Mouse (Mus musculus) stomach, embryonic 15.5 days (tissue): ENCODE results near the gene Cebpb. TPM values are rescaled to one million over a fixed set of nuclear protein-coding genes. Genes with fewer than 3 reads are reported as not detected.

ENCODE experiments used
- ATAC-seq: fragments of 200-750 bp; cut with Nextera tagmentation; 2 replicates; pipeline ENCODE4 v1.8.0; 2017; ENCODE audit warnings: low read depth, moderate number of reproducible peaks, moderate TSS enrichment; ENCODE audit not compliant: insufficient read depth, low FRiP score
- H3K27ac ChIP-seq: fragments of 300-500 bp; sonication (generic); 2 replicates; pipeline ENCODE4 v1.5.1; 2015; ENCODE audit warnings: mild to moderate bottlenecking, inconsistent platforms
- H3K27me3 ChIP-seq: fragments of 300-500 bp; sonication (generic); replicated peaks from 2 replicates; pipeline ENCODE4 v1.6.1; 2015; ENCODE audit warnings: inconsistent platforms
- H3K36me3 ChIP-seq: fragments of 300-500 bp; sonication (generic); 2 replicates; pipeline ENCODE4 v1.6.1; 2015; ENCODE audit warnings: inconsistent platforms
- H3K4me1 ChIP-seq: fragments of 300-500 bp; sonication (generic); 2 replicates; pipeline ENCODE4 v1.6.1; 2015; ENCODE audit warnings: inconsistent platforms
- H3K4me2 ChIP-seq: fragments of 300-500 bp; sonication (generic); 2 replicates; pipeline ENCODE4 v1.6.1; 2015; ENCODE audit warnings: mild to moderate bottlenecking, inconsistent platforms
- H3K4me3 ChIP-seq: fragments of 300-500 bp; sonication (generic); replicated peaks from 2 replicates; pipeline ENCODE4 v1.5.1; 2015; ENCODE audit warnings: inconsistent platforms
- H3K9ac ChIP-seq: fragments of 300-500 bp; sonication (generic); 2 replicates; pipeline ENCODE4 v1.6.1; 2015; ENCODE audit warnings: inconsistent platforms
- H3K9me3 ChIP-seq: fragments of 300-500 bp; sonication (generic); 2 replicates; pipeline ENCODE4 v1.6.1; 2016; ENCODE audit warnings: inconsistent platforms
- WGBS: fragments of 180-500 bp; shearing (Covaris S2); methylation state at CpG from one replicate; pipeline ENCODE4 v1.1.7; 2015; 5-methylcytosine and 5-hydroxymethylcytosine counted together
- polyA plus RNA-seq: library from polyadenylated mRNA; unstranded; fragments of >200 nt; fragmentation: Nextera tagmentation; extraction: Ambion mirVana; gene quantifications from 2 replicates; pipeline ENCODE4 v1.2.1, GENCODE M21; 2015

Cebpb gene
- polyA plus RNA-seq, 1 experiment from 2014 or later, result 25.4 TPM

GRCm38 (mm10) chr2:167694963-167695362, 6.2 kb downstream of the Cebpb start:
- no peak overlapping the region for H3K27ac ChIP-seq
- H3K27me3 ChIP-seq, result no peaks in the 10 kb centered on the region
- H3K9me3 ChIP-seq, result no peaks in the 10 kb centered on the region
- no peak overlapping the region for H3K9ac ChIP-seq
- H3K4me2 ChIP-seq, result no peak overlapping the region
- no peaks in the 10 kb centered on the region for H3K36me3 ChIP-seq
- no peak for ATAC-seq
- no peak overlapping the region for H3K4me3 ChIP-seq
- WGBS, result 92% methylated on average over 7 of the region's 7 CpGs
- H3K4me1 ChIP-seq, result peaks cover 17% of the 10 kb centered on the region

GRCm38 (mm10) chr2:167695491-167695890, 6.8 kb downstream of the Cebpb start:
- Histone ChIP-seq H3K36me3 (no peaks in the 10 kb centered on the region), H3K9me3 (no peaks in the 10 kb centered on the region), H3K4me1 (peaks cover 17% of the 10 kb centered on the region), H3K4me3 (no peak overlapping the region), H3K4me2 (no peak overlapping the region), H3K27me3 (no peaks in the 10 kb centered on the region), H3K9ac (no peak overlapping the region), H3K27ac (no peak overlapping the region)
- ATAC-seq, result no peak
- WGBS, result 78% methylated on average over 14 of the region's 14 CpGs

- no peaks in the 10 kb centered on the region for H3K9me3 ChIP-seq
- WGBS, result 83% methylated on average over 7 of the region's 7 CpGs
- H3K4me2 ChIP-seq, result no peak overlapping the region
- peak overlapping the region; percentile 3; the same call in 1 of the 2 replicates for H3K27ac ChIP-seq
- H3K36me3 ChIP-seq, result no peaks in the 10 kb centered on the region
- H3K9ac ChIP-seq, result no peak overlapping the region
- H3K4me1 ChIP-seq, result peaks cover 12% of the 10 kb centered on the region; the same call in 1 of the 2 replicates
- ATAC-seq, result no peak
- H3K27me3 ChIP-seq, result no peaks in the 10 kb centered on the region
- no peak overlapping the region for H3K4me3 ChIP-seq
Observed at GRCm38 (mm10) chr2:167696143-167696542, 7.4 kb downstream of the Cebpb start.

GRCm38 (mm10) chr2:167697902-167698301, 9.2 kb downstream of the Cebpb start:
- 33% methylated on average over 5 of the region's 5 CpGs for WGBS
- ATAC-seq, result peak; percentile 63; the same call in 1 of the 2 replicates
- no peak overlapping the region for H3K9ac ChIP-seq
- 0 out of 2 replicates have a peak overlapping the region, but pooled peaks have one; percentile 46 for H3K27ac ChIP-seq
- 0 out of 2 replicates have a peak, but pooled peaks cover 4% of the 10 kb centered on the region for H3K4me1 ChIP-seq
- no peak overlapping the region; the same call in 1 of the 2 replicates for H3K4me2 ChIP-seq
- no peak overlapping the region for H3K4me3 ChIP-seq
- no peaks in the 10 kb centered on the region for H3K9me3 ChIP-seq
- H3K27me3 ChIP-seq, result no peaks in the 10 kb centered on the region
- H3K36me3 ChIP-seq, result no peaks in the 10 kb centered on the region

GRCm38 (mm10) chr2:167700018-167700417, 11.3 kb downstream of the Cebpb start:
- no peak overlapping the region for H3K4me2 ChIP-seq
- no peaks in the 10 kb centered on the region for H3K9me3 ChIP-seq
- no peak overlapping the region for H3K4me3 ChIP-seq
- H3K9ac ChIP-seq, result no peak overlapping the region
- 0 out of 2 replicates have a peak, but pooled peaks cover 4% of the 10 kb centered on the region for H3K4me1 ChIP-seq
- 72% methylated on average over 5 of the region's 5 CpGs for WGBS
- H3K36me3 ChIP-seq, result no peaks in the 10 kb centered on the region
- ATAC-seq, result no peak
- no peak overlapping the region for H3K27ac ChIP-seq
- no peaks in the 10 kb centered on the region for H3K27me3 ChIP-seq

GRCm38 (mm10) chr2:167701472-167701871, 12.8 kb downstream of the Cebpb start:
- Histone ChIP-seq H3K4me1 (0 out of 2 replicates have a peak, but pooled peaks cover 9% of the 10 kb centered on the region), H3K4me3 (no peak overlapping the region)
- WGBS, result 71% methylated on average over 5 of the region's 5 CpGs

GRCm38 (mm10) chr2:167702126-167702525, 13.4 kb downstream of the Cebpb start:
- H3K9ac ChIP-seq, result no peak overlapping the region
- ATAC-seq, result no peak

More at GRCm38 (mm10) chr2:167701472-167701871, 12.8 kb downstream of the Cebpb start:
- ATAC-seq, result no peak
- no peaks in the 10 kb centered on the region for H3K27me3 ChIP-seq
- no peak overlapping the region for H3K27ac ChIP-seq
- H3K9me3 ChIP-seq, result no peaks in the 10 kb centered on the region
- no peaks in the 10 kb centered on the region for H3K36me3 ChIP-seq
- H3K4me2 ChIP-seq, result no peak overlapping the region
- no peak overlapping the region for H3K9ac ChIP-seq

GRCm38 (mm10) chr2:167704409-167704808, 15.7 kb downstream of the Cebpb start:
- Histone ChIP-seq H3K27me3 (no peaks in the 10 kb centered on the region), H3K36me3 (no peaks in the 10 kb centered on the region), H3K4me2 (no peak overlapping the region), H3K9ac (no peak overlapping the region), H3K4me1 (0 out of 2 replicates have a peak, but pooled peaks cover 5% of the 10 kb centered on the region), H3K9me3 (no peaks in the 10 kb centered on the region), H3K4me3 (no peak overlapping the region), H3K27ac (no peak overlapping the region)
- ATAC-seq, result no peak
- WGBS, result 89% methylated on average over 4 of the region's 4 CpGs

More at GRCm38 (mm10) chr2:167702126-167702525, 13.4 kb downstream of the Cebpb start:
- H3K4me2 ChIP-seq, result no peak overlapping the region
- H3K4me3 ChIP-seq, result no peak overlapping the region
- H3K9me3 ChIP-seq, result no peaks in the 10 kb centered on the region
- no peaks in the 10 kb centered on the region for H3K27me3 ChIP-seq
- H3K4me1 ChIP-seq, result 0 out of 2 replicates have a peak, but pooled peaks cover 9% of the 10 kb centered on the region
- no peak overlapping the region for H3K27ac ChIP-seq
- H3K36me3 ChIP-seq, result no peaks in the 10 kb centered on the region
- 78% methylated on average over 6 of the region's 6 CpGs for WGBS

GRCm38 (mm10) chr2:167706183-167706939, 17.6 kb downstream of the Cebpb start:
- H3K9me3 ChIP-seq, result no peaks in the 10 kb centered on the region
- WGBS, result 71% methylated on average over 11 of the region's 11 CpGs
- no peaks in the 10 kb centered on the region for H3K36me3 ChIP-seq
- H3K4me3 ChIP-seq, result no peak overlapping the region
- no peak overlapping the region for H3K4me2 ChIP-seq
- ATAC-seq, result peak; percentile 40; the same call in 1 of the 2 replicates
- no peak overlapping the region for H3K27ac ChIP-seq
- H3K9ac ChIP-seq, result no peak overlapping the region
- H3K27me3 ChIP-seq, result no peaks in the 10 kb centered on the region
- 0 out of 2 replicates have a peak, but pooled peaks cover 5% of the 10 kb centered on the region for H3K4me1 ChIP-seq

GRCm38 (mm10) chr2:167708373-167708772, 19.7 kb downstream of the Cebpb start:
- H3K27me3 ChIP-seq, result no peaks in the 10 kb centered on the region

GRCm38 (mm10) chr2:167709969-167710368, 21.3 kb downstream of the Cebpb start:
- Histone ChIP-seq H3K9me3 (no peaks in the 10 kb centered on the region), H3K4me2 (no peak overlapping the region), H3K27ac (no peak overlapping the region), H3K27me3 (no peaks in the 10 kb centered on the region), H3K36me3 (no peaks in the 10 kb centered on the region), H3K4me3 (no peak overlapping the region), H3K9ac (no peak overlapping the region), H3K4me1 (0 out of 2 replicates have a peak, but pooled peaks cover 5% of the 10 kb centered on the region)
- 57% methylated on average over 6 of the region's 6 CpGs for WGBS
- ATAC-seq, result no peak

More at GRCm38 (mm10) chr2:167708373-167708772, 19.7 kb downstream of the Cebpb start:
- H3K27ac ChIP-seq, result no peak overlapping the region
- H3K9ac ChIP-seq, result no peak overlapping the region
- 0 out of 2 replicates have a peak, but pooled peaks cover 5% of the 10 kb centered on the region for H3K4me1 ChIP-seq
- H3K4me3 ChIP-seq, result no peak overlapping the region
- H3K36me3 ChIP-seq, result no peaks in the 10 kb centered on the region
- no peak for ATAC-seq
- whole genome bisulfite sequencing, result 54% methylated on average over 15 of the region's 15 CpGs
- H3K9me3 ChIP-seq, result no peaks in the 10 kb centered on the region
- no peak overlapping the region for H3K4me2 ChIP-seq

GRCm38 (mm10) chr2:167710574-167710973, 21.9 kb downstream of the Cebpb start:
- no peak for ATAC-seq
- Histone ChIP-seq H3K36me3 (no peaks in the 10 kb centered on the region), H3K4me2 (no peak overlapping the region), H3K9me3 (no peaks in the 10 kb centered on the region), H3K4me1 (0 out of 2 replicates have a peak, but pooled peaks cover 5% of the 10 kb centered on the region), H3K9ac (no peak overlapping the region), H3K27ac (no peak overlapping the region), H3K27me3 (no peaks in the 10 kb centered on the region), H3K4me3 (no peak overlapping the region)
- WGBS, result 67% methylated on average over 6 of the region's 6 CpGs
